Mouse (Mus musculus): ENCODE results near the gene Pou5f2.

GRCm38 (mm10) chr13:78043203-78043602, 18.5 kb downstream of the Pou5f2 start:
- no peak for TF ChIP-seq EP300 (IDR thresholded peaks at IDR 0.05; ENCODE audit: low read depth)
- no peak for TF ChIP-seq CTCF (IDR thresholded peaks at IDR 0.05; ENCODE audit: low read depth)
